Mouse (Mus musculus): ENCODE measurements at regions not wholly inside any gene's neighbourhood (a gene's known extent, or its start where the extent isn't known, plus 50 kb on each side); places are given as distances from the start of the nearest gene placed in this dataset.

- Histone ChIP-seq H3K4me2 (ENCODE audit: low read depth, low read length) (no peak overlapping the region), H3K4me1 (replicated peaks; ENCODE audit: control insufficient read depth, insufficient read depth, low read length) (no peaks in the 10 kb centered on the region; the same call in 1 of the 2 replicates), H3K36me3 (ENCODE audit: control insufficient read depth, insufficient read depth, low read length) (no peaks in the 10 kb centered on the region), H3K4me3 (ENCODE audit: low read length) (no peak overlapping the region), H3K27ac (ENCODE audit: low read length) (no peak overlapping the region), H3K9me3 (ENCODE audit: control insufficient read depth, low read length) (no peaks in the 10 kb centered on the region), H3K27me3 (ENCODE audit: control insufficient read depth, insufficient read depth, low read depth, low read length) (no peaks in the 10 kb centered on the region), H3K9ac (ENCODE audit: low read length) (no peak overlapping the region)
- no peak for ATAC-seq (ENCODE audit: low read depth)
- WGBS: 36% methylated on average over 4 of the region's 4 CpGs
Observed at GRCm38 (mm10) chr4:87379516-87380173, 149.4 kb upstream of the Slc24a2 start.

DNA sequence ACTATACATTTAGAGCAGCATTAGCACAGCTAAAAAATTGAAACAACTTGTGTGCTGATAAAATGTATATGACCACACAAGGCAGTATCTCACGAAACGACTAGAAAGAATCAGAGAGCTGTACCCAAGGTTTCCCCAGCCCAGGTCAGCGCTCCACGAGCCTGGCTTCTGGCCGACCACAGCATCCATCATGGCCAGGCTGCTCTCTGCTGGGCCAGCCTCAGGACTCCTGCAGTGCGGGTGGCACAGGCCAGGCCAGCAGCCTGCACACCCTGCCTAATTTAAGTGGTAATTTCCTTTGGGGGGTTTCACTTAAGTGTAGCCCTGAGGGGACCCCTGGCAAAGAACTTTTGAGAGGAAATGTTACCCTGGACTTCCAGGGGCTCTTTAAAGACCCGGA lies 141.7 kb upstream of the Slc24a2 start:
- WGBS: 51% methylated on average over 7 of the region's 7 CpGs
- H3K9ac ChIP-seq (ENCODE audit: low read length): no peak overlapping the region
- no peaks in the 10 kb centered on the region for H3K9me3 ChIP-seq (ENCODE audit: control insufficient read depth, low read length)
- no peak overlapping the region for H3K4me2 ChIP-seq (ENCODE audit: low read depth, low read length)
- H3K27ac ChIP-seq (ENCODE audit: low read length): no peak overlapping the region
- peaks cover 18% of the 10 kb centered on the region for H3K4me1 ChIP-seq (replicated peaks; ENCODE audit: control insufficient read depth, insufficient read depth, low read length)
- ATAC-seq (ENCODE audit: low read depth): no peak
- H3K4me3 ChIP-seq (ENCODE audit: low read length): no peak overlapping the region
- H3K36me3 ChIP-seq (ENCODE audit: control insufficient read depth, insufficient read depth, low read length): no peaks in the 10 kb centered on the region
- no peaks in the 10 kb centered on the region for H3K27me3 ChIP-seq (ENCODE audit: control insufficient read depth, insufficient read depth, low read depth, low read length)

- Histone ChIP-seq H3K9me3 (ENCODE audit: control insufficient read depth, low read length) (no peaks in the 10 kb centered on the region), H3K4me3 (ENCODE audit: low read length) (peak overlapping the region; percentile 25), H3K36me3 (ENCODE audit: control insufficient read depth, insufficient read depth, low read length) (no peaks in the 10 kb centered on the region), H3K4me2 (ENCODE audit: low read depth, low read length) (peak overlapping the region; percentile 58), H3K27ac (ENCODE audit: low read length) (no peak overlapping the region), H3K27me3 (ENCODE audit: control insufficient read depth, insufficient read depth, low read depth, low read length) (no peaks in the 10 kb centered on the region), H3K9ac (ENCODE audit: low read length) (peak overlapping the region; percentile 54), H3K4me1 (replicated peaks; ENCODE audit: control insufficient read depth, insufficient read depth, low read length) (peaks cover 18% of the 10 kb centered on the region)
- ATAC-seq (ENCODE audit: low read depth): peak; percentile 41
- 16% methylated on average over 14 of the region's 14 CpGs for WGBS
Observed at GRCm38 (mm10) chr4:87369626-87370234, 139.5 kb upstream of the Slc24a2 start.

- no peaks in the 10 kb centered on the region for H3K9me3 ChIP-seq (ENCODE audit: control insufficient read depth, low read length)
- H3K4me2 ChIP-seq (ENCODE audit: low read depth, low read length): peak overlapping the region; percentile 65
- H3K9ac ChIP-seq (ENCODE audit: low read length): peak overlapping the region; percentile 55
- peak overlapping the region; percentile 45 for H3K4me3 ChIP-seq (ENCODE audit: low read length)
- ATAC-seq (ENCODE audit: low read depth): peak; percentile 78
- H3K27ac ChIP-seq (ENCODE audit: low read length): peak overlapping the region; percentile 58; the same call in 1 of the 2 replicates
- H3K27me3 ChIP-seq (ENCODE audit: control insufficient read depth, insufficient read depth, low read depth, low read length): no peaks in the 10 kb centered on the region
- 6% methylated on average over 20 of the region's 20 CpGs for WGBS
- no peaks in the 10 kb centered on the region for H3K36me3 ChIP-seq (ENCODE audit: control insufficient read depth, insufficient read depth, low read length)
- H3K4me1 ChIP-seq (replicated peaks; ENCODE audit: control insufficient read depth, insufficient read depth, low read length): peaks cover 18% of the 10 kb centered on the region
Observed at GRCm38 (mm10) chr4:87368413-87369160, 138.3 kb upstream of the Slc24a2 start.

GRCm38 (mm10) chr4:87367732-87368412 lies 137.6 kb upstream of the Slc24a2 start:
- 5% methylated on average over 19 of the region's 19 CpGs for WGBS

DNA sequence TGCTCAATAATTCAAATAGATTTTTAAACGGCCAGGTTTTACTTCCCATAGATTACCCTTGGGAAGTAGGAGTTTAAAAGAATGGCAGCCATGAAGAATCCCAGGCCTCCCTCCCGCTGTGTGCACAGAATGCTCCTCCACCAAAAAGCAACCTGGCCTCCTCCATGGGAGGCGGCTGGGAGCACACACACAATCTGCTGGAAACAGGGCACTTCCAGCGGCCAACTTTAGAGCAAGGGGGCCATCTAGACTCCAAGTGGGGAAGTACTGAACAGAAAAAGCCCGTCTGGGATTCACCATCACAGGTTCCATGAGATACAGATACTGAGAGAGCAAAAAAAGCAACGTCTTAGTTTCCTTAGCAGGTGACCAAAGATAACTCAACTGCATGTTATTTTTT lies 131.9 kb upstream of the Slc24a2 start:
- 23% methylated on average over 6 of the region's 6 CpGs for WGBS
- Histone ChIP-seq H3K9me3 (ENCODE audit: control insufficient read depth, low read length) (no peaks in the 10 kb centered on the region), H3K4me2 (ENCODE audit: low read depth, low read length) (no peak overlapping the region), H3K27ac (ENCODE audit: low read length) (no peak overlapping the region), H3K27me3 (ENCODE audit: control insufficient read depth, insufficient read depth, low read depth, low read length) (no peaks in the 10 kb centered on the region), H3K9ac (ENCODE audit: low read length) (no peak overlapping the region), H3K4me3 (ENCODE audit: low read length) (no peak overlapping the region), H3K4me1 (replicated peaks; ENCODE audit: control insufficient read depth, insufficient read depth, low read length) (no peaks in the 10 kb centered on the region), H3K36me3 (ENCODE audit: control insufficient read depth, insufficient read depth, low read length) (no peaks in the 10 kb centered on the region)
- ATAC-seq (ENCODE audit: low read depth): no peak

More at GRCm38 (mm10) chr4:87367732-87368412, 137.6 kb upstream of the Slc24a2 start:
- Histone ChIP-seq H3K27me3 (ENCODE audit: control insufficient read depth, insufficient read depth, low read depth, low read length) (no peaks in the 10 kb centered on the region), H3K4me1 (replicated peaks; ENCODE audit: control insufficient read depth, insufficient read depth, low read length) (peaks cover 18% of the 10 kb centered on the region), H3K4me3 (ENCODE audit: low read length) (peak overlapping the region; percentile 45), H3K36me3 (ENCODE audit: control insufficient read depth, insufficient read depth, low read length) (no peaks in the 10 kb centered on the region), H3K9me3 (ENCODE audit: control insufficient read depth, low read length) (no peaks in the 10 kb centered on the region), H3K9ac (ENCODE audit: low read length) (peak overlapping the region; percentile 55), H3K4me2 (ENCODE audit: low read depth, low read length) (peak overlapping the region; percentile 65), H3K27ac (ENCODE audit: low read length) (peak overlapping the region; percentile 67)
- ATAC-seq (ENCODE audit: low read depth): peak; percentile 90

GRCm38 (mm10) chr4:87359483-87359882 lies 129.2 kb upstream of the Slc24a2 start:
- peak; percentile 26; the same call in 1 of the 2 replicates for ATAC-seq (ENCODE audit: low read depth)

DNA sequence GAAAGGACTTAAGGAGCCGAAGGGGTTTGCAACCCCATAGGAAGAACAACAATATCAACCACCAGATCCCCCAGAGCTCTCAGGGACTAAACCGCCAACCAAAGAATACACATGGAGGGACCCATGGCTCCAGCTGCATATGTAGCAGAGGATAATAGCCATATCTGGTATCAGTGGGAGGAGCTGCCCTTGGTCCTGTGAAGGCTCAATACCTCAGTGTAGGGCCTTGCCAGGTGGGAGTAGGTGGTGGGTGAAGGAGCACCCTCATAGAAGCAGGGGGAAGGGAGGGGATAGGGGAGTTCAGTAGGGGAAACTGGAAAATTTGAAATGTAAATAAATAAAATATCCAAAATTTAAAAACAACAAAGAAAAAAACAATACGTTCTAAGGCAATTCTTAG lies 128.7 kb upstream of the Slc24a2 start:
- H3K4me3 ChIP-seq (ENCODE audit: low read length): no peak overlapping the region
- no peak for ATAC-seq (ENCODE audit: low read depth)
- H3K4me1 ChIP-seq (replicated peaks; ENCODE audit: control insufficient read depth, insufficient read depth, low read length): no peaks in the 10 kb centered on the region
- H3K9ac ChIP-seq (ENCODE audit: low read length): no peak overlapping the region
- no peaks in the 10 kb centered on the region for H3K27me3 ChIP-seq (ENCODE audit: control insufficient read depth, insufficient read depth, low read depth, low read length)
- WGBS: 88% methylated on average over 3 of the region's 3 CpGs
- no peak overlapping the region for H3K4me2 ChIP-seq (ENCODE audit: low read depth, low read length)
- H3K36me3 ChIP-seq (ENCODE audit: control insufficient read depth, insufficient read depth, low read length): no peaks in the 10 kb centered on the region
- no peaks in the 10 kb centered on the region for H3K9me3 ChIP-seq (ENCODE audit: control insufficient read depth, low read length)
- no peak overlapping the region for H3K27ac ChIP-seq (ENCODE audit: low read length)

More at GRCm38 (mm10) chr4:87359483-87359882, 129.2 kb upstream of the Slc24a2 start:
- Histone ChIP-seq H3K27ac (ENCODE audit: low read length) (no peak overlapping the region), H3K4me2 (ENCODE audit: low read depth, low read length) (peak overlapping the region; percentile 13; the same call in 1 of the 2 replicates), H3K4me1 (replicated peaks; ENCODE audit: control insufficient read depth, insufficient read depth, low read length) (no peaks in the 10 kb centered on the region), H3K9ac (ENCODE audit: low read length) (no peak overlapping the region), H3K27me3 (ENCODE audit: control insufficient read depth, insufficient read depth, low read depth, low read length) (no peaks in the 10 kb centered on the region), H3K36me3 (ENCODE audit: control insufficient read depth, insufficient read depth, low read length) (no peaks in the 10 kb centered on the region), H3K9me3 (ENCODE audit: control insufficient read depth, low read length) (no peaks in the 10 kb centered on the region), H3K4me3 (ENCODE audit: low read length) (no peak overlapping the region)
- WGBS: 33% methylated on average over 9 of the region's 9 CpGs

DNA sequence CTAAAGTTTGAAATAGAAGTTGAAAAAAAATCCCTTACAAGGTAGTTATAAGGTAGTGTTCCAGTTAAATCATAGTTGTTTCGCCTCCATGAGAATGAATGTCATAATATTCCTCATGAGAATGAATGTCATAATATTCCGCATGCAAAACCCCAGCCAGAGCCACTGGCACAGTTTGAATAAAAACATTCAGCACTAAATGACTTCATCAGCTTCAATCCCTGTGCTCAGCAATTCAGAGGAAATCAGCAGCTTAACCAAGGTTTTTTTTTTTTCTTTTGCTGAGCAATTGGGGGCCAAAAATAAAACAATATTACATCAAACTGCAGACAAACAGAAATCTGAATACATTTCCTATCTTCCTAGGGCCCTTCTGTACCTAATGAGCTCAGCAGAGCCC lies 102.7 kb upstream of the Slc24a2 start:
- no peak for ATAC-seq (ENCODE audit: low read depth)
- Histone ChIP-seq H3K36me3 (ENCODE audit: control insufficient read depth, insufficient read depth, low read length) (no peaks in the 10 kb centered on the region), H3K4me3 (ENCODE audit: low read length) (no peak overlapping the region), H3K27me3 (ENCODE audit: control insufficient read depth, insufficient read depth, low read depth, low read length) (no peaks in the 10 kb centered on the region), H3K9ac (ENCODE audit: low read length) (no peak overlapping the region), H3K4me1 (replicated peaks; ENCODE audit: control insufficient read depth, insufficient read depth, low read length) (no peaks in the 10 kb centered on the region), H3K9me3 (ENCODE audit: control insufficient read depth, low read length) (no peaks in the 10 kb centered on the region), H3K4me2 (ENCODE audit: low read depth, low read length) (no peak overlapping the region), H3K27ac (ENCODE audit: low read length) (no peak overlapping the region)
- 82% methylated on average over 2 of the region's 2 CpGs for WGBS
